Mouse (Mus musculus) cerebellum, postnatal 25 days (tissue): Measurements from ENCODE around the gene Celf2.

Source experiments
- DNase-seq, 2 experiments: peaks; one replicate each; pipeline ENCODE4 v3.0.0; 2021; ENCODE audit warnings: mixed read lengths in 2 of 2

Gene Celf2

DNA sequence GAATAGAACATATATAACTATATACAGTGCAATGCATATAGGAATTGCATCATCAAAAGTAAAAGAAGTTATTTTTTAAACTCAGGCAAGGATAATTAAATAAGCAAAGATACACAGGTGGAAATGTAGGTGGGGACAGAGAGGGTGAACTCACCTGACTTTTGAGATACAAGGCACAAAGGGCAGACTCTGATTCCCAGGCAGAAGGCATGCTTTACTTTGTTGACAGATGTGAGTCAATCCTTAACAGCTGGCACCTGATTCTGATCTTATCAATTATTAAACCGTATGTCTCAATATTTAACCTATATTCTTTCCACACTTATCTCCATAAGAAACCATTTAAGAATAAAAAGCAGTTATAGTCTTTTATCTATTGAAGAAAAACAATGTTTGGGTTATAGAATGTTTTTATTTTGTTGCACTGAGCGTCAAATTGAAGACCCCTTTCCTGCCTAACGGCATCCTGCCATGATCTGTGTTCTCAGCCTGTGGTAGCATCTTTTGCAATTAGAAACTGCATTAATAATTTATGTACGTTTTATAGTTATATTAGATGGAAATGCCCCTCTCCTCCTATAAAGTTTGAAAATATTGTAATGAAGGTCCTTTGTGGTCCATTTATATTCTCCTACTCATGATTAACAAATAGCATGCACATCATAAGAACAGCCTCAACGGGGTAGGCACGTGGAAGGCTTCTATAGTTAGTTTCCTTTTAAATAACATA is 491.8 kb downstream of the Celf2 start:
- no peak for DNase-seq

DNA sequence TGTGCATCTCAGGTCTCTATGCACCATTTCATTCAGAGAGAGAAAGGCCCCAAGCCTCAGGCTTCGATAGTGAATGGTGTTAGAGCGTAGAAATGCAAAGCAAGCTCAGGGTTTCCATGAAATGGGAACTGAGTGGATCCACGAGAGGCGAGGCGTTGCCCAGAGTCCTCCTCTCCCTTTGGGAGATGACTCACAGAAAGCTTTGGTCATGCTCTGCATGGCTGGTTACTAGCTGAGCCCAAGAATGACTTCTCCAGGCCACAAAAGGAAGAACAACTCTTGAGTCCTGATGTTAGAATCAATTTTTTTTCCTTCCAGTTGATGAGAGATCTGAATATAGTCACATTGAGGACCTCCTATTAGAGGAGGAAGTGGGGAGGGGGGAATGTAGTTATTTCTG is 496.2 kb downstream of the Celf2 start:
- DNase-seq, result no peak

DNA sequence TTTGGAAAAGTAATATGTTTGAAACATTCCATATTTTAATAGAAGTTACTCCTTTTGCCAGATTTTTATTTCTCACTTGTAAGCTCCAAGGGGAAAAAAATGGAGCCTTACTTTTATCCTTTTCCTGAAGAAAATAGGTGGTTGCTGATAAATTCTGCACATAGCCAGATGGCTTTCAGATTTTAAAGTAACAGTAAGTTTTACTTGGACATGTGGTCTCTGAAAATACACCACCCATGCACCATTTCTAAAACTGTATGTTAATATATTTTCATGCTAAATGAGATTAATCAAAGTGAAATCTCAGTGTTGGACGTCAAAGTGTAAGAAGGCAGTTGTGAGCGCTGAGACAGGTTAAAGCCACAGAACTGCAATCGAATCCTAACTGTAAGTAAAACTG is 502.5 kb downstream of the Celf2 start:
- DNase-seq, result no peak

DNA sequence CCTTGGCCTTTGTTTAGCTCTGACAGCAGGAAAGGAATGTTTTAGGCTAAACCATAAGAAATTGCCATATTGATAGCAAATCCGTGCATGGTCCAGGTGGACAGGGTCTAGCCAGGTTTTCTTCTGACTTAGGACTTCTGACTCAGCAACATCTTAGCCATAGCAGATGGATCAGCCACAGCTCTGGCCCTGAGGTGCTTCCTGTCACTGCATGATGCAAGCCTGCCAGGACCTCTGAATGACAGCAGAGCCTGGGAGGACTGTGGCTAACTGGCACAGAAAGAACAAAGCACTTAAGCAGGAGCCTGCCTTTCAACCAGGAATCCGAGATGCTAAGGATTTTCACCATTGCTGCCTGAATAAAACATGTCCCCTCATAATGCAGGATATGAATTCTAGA is 507.4 kb downstream of the Celf2 start:
- DNase-seq, result peak; percentile 82 to 86

DNA sequence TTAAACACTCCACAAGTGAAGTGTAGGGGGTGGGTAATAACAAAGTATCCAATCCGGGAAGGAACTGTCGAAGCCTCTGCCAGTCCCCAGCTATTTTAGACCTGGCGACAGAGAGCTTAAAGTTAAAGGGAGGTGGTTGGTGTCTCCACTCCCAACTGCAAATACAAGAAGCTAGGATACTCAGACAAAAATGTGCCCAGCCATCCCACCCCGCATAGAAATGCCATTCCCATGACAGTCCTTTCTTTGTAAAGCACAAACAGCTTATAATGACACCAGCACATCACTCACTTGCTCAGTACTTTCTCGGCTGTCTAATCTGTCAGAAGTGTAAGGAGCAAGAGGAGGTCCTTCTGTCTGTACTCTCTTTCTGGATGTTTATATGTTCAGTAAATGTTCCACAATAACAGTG is 518.3 kb downstream of the Celf2 start:
- DNase-seq, result no peak

DNA sequence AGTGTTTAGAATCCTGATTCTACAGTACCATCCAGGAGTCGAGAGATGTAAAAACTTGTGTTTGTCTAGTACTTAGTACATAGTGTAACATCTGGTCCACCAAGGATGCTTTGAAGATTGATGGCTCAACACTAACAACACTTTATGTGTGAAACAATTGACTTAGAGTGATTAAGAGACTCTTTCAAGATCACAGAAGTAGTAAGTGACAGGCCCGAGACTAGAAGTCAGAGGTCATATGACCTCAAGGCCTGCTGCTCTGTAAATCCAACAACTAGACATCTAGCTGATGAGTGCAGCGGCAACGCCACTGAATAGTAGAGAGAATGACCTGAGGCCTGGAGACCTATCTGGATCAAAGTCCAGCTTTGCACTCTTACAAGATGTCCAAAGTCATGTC is 523.7 kb downstream of the Celf2 start:
- no peak for DNase-seq

DNA sequence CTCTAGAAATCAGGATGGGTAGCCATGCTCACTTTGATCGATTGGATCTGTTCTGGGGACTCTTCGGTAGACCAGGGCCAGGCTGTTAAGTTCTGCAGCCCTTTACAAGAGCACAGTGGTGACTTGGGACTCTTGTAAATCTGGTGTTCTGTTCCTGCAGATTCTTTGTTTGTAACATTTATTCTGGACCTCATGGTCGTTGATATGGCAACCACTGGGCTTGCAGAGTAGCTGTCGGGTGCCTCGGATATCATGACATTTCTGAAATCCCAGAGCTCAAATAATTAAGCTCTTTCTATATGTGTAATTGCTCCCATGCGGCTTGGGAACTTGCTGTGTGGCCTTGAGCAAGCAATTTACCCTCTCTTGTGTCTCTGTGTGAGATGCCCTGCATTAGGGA is 525.5 kb downstream of the Celf2 start:
- no peak for DNase-seq

DNA sequence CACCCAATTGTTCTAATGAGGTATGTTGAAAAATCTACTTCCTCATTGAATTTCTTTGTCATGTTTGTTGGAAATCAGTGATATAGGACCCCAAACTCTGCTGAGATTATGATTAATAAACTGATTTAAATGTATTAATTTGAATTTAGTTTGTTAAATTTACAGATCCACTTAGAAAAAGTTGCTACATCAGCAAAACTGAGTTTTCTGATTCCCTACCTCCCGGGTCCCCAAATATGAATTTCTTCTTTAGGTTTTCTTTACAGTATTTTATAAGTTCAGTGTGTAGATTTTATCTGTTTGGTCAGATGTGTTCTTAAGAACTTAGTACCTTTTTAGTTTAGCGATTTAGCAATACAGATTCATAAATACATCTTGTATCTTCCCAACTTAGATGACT is 533.1 kb downstream of the Celf2 start:
- no peak for DNase-seq

DNA sequence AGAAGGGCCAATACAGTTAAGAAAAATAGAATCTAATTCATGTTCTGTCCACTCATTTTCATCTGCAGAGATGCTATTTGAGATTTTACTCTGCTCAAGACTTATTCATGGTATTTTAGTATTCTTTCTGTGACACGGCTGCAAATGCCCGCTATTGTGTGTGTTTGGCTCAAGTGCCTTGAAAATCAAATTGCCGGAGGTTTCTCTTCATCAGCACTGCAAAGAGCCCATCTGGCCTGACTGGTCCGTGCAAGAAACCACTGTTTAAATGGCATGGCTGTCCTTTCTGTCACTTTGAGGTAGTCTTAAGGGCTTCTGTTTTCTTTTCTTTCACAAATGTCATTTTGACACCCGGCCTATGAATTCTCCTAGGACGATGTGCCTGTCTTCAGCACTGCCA is 540.1 kb downstream of the Celf2 start:
- DNase-seq, result no peak

DNA sequence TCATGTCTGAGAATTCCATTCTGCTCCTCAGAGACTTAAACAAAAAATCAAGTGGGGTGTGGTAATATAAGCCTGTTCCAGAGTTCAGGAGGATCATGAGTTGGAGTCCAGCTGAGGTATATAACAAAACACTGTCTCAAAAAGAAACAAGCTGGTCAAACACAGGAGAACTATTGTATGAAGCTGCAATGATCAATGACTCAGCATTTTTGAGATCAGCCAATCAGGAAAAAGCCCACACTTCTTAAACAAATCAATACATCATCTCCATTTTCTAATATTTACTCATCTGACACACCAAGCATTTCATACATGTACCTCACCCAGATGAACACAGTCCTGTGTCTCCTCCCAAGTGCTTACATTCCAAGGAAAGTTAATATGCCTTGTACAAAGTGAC is 544.1 kb downstream of the Celf2 start:
- DNase-seq, result no peak

DNA sequence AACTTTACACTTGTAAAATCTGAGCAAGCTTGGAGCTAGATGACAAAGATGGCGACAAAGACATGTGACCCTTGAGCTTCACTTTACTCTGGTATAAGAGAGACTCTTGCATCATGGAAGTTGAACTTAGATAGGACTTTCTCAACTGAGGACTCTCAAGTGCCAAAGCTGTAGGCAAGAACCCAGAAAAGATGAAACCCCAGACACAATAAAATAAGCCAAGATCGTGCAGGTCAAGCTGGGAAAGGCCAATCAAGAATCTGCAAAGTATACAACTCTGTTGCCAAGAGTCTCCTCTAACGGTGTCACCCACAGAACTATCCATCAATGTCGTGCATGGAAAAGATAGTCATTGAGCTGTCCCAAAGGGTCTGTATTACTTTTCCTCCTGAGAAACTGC is 558.7 kb downstream of the Celf2 start:
- DNase-seq, result no peak

DNA sequence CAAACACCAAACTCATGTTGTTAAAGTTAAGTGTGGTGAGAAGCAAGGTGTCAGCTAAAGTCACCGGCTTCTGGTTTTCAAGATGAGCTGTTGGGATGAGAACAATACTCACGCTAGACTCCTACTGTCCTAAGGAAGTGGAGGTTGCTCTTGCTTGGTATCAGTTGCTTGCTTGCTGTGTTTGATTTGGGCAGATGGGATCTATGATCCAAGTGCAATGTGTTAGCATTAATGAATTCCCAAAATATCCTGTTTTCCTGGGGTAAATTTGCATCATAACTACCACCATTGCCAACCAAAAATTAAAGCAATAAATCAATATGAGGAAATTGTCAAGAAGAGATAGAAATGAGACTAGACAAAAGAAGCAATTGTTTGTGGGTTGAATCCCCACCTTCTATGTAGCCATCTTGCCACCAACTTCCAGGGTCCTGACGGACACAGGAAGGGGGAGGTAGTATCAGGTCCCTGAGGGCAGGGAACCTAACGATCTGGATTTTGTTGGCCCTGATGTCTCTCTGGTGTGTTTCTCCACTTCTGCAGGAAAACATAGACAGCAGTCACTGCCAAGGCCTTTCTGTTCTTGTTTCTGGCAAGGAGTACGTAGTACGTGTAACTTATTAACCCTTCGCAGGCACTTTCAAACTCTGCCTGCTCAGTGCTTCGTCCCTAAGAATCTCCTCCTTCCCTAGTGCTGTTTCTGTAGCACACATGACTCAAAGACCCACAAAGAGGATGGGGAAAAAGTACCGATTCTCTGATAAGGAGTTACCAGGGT is 563.5 kb downstream of the Celf2 start:
- no peak for DNase-seq

DNA sequence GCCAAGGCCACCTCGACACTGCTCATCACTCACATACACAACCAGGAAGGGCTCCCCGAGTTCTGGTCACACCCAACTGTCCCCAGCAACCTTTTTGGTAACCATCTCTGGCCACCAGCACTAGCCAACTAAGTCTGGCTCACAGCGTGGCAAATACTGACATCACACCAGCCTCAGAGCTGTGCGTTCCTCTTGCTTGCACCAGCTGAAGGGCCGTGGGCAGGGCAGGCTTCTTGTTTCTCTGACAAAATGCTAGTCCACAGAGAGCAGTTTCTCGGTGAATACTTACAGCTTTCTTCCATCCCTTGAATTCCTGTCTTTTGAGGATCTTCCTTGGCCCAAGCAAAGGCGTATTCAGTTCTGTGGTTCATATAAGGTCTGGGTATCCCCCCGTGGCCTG is 565.7 kb downstream of the Celf2 start:
- DNase-seq, result no peak

DNA sequence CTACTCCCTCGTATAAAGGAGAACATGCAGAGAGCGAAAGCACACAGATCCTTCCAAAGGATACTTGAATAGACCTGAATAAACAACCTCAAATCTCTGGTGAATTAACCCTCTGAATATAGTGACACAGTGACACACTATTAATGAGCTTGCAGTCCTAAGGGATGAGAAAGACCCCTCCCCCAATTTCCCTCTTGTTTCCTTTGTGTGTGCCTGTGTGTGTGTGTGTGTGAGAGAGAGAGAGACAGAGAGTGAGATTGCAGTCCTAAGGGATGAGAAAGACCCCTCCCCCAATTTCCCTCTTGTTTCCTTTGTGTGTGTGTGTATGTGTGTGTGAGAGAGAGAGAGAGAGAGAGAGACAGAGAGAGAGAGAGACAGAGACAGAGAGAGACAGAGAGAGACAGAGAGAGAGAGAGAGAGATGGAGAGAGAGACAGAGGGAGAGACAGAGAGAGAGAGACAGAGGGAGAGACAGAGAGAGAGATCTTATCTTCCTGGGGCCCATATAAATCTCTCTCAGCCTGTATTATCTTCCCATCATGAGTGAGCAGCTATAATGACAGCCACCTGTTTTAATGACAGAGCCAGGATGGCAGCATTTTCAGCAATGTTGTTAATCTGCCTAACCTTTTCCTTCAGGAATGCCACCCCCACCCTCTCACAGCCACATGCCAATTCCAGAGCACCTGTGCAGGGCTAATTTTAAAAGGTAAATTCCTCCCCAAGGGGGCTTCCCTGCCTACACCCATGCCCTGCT is 566.5 kb downstream of the Celf2 start:
- DNase-seq, result no peak

DNA sequence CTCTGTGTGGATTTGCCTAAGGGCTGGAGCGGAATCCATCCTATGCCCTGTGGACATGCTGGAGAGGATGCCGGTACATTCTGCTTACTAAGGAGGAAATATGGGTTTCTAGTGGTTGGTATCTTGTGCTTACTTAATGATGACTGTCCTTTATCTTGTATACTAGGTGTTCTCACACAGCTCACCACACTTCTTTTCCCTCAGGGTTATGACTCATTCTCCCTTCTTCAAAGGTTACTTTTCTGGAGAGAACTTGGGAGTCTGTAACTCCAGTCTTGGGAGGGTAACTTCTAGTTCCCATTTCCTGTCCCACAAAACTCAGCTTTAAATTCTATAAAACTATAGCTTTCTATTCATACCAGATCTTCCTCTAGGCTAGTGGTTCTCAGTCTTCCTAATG is 570.2 kb downstream of the Celf2 start:
- DNase-seq, result no peak

DNA sequence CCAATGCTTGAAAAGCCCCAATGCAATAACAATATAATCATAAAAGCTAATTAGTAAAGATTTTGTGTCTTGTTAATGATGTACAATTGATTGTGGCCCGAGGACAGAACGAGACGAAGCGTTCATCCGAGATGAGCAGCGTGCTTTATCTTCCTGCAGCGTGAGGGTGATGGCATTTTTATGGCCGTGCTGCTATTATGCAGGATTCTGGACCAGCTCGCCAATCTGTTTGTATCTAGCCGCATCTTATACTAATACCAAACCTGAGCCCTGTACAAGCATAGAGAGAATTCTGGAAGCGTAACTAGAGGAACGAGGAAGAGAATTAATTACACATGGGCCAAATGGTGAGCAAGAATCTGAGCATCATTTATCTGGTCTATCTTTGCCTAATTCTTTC is 576.2 kb downstream of the Celf2 start:
- DNase-seq, result no peak

DNA sequence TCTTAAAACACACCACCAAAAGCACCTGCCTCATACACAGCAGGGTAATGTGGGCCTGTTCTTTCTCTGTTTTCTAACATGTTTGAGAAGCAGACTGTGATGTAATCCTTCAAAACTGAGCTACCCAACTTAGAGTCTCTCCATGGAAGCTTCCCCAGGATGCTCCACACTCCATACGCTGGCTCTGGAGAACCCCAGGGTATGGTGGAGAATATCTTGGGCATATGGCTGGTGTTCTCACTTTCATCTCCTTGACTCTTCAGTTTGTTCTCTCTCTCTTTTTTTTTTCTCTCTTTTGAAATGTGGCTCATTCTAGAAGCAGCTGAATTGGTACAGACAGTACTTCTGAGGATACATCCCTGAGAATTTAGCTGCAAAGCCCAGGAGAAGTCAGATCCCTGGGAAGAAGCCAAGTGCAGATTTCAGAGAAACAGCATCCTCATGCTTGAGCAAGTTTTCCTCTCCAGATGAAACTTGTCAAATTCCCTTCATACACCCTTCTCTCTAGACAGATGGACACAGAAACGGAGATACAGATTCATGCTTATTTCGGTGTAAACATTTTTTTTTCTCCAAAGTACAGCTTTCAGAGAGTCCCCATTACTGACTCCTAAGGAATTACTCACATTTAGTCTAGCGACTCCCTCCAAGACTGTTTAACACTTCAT is 581.5 kb downstream of the Celf2 start:
- DNase-seq, result no peak

DNA sequence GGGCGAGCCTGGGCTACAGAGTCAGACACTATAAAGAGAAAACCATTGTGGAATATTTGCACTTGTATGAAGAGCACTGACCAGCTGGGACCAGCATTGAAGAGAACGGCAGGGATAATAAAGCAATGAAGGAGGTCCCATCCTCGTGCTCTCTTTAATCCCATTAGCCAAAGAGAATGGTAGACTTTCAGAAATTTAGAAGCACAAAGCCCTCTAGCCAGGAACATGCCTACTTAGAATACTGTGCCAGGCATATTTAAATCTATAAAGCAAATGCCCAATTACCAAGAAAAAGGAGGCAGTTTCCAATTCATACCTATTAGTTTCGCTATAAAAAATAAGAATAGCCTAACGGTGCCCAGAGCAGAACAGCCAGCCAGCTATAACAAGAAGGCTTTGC is 583.9 kb downstream of the Celf2 start:
- no peak for DNase-seq

DNA sequence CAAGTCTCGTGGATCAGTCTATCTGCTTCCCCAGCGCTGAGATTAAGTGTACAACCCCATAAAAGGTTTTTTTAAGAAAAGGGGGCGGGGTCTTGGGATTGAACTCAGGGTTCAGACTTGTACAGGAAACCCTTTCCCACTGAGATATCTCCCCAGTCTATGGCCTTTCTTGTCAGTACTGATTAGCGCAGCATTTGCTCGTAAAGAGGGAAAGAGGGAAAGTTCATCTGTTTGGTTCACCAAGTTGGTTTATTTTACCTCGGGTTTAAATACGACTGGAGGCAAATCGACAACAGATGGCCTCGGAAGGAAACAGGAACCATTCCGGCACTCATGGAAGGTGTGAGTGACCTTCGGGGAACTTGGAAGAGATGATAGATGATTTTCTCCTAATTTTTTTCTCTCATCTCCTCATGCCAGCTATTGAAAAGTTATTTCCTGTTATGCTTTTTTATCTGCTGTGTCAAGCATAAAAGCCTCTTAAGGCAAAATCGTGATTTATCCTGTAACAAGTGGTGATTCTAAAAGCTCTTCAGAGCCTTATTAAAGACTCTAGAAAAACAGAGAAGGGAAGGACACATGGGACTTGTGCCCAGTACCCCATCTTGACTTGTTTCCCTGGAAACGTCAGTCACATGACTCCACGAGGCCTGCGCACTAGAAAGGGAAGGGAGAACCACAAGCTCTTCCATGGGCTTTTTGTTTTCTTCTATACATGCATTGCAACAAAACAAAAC is 585.5 kb downstream of the Celf2 start:
- peak; percentile 21 to 39 for DNase-seq

DNA sequence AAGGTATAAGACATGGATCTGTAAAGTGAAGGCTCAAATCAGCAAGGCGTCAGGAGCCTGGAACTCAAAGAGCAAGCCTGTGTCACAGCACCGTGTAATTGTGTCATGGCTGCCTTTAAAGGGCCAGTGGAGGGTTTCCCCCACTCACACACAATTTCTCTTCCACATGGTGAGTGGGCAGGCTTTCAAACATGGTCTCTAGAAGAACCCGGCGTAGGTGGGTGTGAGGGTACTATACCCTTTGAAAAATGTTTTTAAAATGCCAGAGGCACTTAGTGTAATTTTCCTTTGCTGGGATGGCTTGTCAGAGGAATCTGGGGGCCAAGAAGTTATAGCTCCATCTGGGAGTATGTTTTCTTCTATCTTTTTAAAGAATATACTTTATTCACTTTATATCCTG is 594.0 kb downstream of the Celf2 start:
- DNase-seq, result no peak

DNA sequence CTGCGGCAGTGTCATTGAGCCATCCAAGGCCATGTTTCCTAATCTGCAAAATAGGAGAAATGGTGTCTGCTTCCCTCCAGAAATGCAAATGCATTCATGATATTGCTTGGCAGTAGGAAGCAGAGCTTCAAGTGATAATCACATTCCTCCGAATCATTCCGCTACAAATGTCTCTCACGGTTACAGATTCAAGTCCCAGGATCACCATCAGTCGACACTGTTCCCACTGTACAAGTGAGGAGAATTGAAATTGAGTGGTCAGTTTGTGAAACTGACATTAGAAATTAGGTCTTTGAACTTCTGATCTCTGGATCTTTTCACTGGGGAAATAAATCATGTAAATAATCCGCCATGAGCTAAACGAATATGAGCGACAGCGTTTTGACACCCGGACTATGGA is 596.0 kb downstream of the Celf2 start:
- no peak for DNase-seq

DNA sequence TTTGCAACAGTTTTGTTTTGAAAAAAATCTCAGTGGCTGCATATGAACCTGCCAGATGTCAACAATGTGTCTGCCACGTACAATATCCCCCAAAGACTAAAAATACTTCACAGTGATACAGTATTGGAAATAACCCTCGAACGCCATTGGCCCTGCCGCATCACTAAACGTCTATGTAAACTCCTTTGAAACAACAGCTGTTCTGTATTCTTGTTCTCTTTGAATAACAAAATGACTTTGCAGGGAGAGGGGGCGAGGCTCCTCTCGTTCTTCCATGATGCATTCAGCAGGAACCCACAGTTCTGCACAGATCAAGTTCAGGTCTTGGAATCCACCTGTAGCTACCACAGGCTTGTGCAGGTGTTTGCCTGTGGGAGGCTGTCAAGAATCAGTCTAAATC is 597.4 kb downstream of the Celf2 start:
- no peak for DNase-seq

DNA sequence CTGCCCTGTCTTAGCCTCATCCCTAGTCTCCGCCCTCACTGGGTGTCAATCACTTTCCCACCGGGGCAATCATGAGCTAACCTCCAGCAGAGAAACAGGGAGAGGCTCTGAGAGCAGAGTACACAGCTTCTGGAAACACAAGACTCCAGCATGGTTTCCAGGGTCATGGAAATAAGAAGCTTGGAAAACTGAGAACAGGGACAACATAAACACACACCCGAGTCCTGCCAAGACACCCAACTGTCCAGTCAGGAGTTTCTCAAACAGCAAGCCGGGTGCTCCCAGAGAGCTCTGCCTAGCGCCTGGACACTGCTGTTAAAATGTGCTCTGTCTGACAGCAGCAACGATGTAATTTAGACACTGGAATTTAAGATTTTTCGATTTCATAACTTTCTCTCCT is 599.4 kb downstream of the Celf2 start:
- DNase-seq, result no peak
